Mouse (Mus musculus): ENCODE data around the gene Fam162a. TPM values are rescaled to one million over a fixed set of nuclear protein-coding genes. Genes with fewer than 3 reads are reported as not detected.
"Not testable (repeated sequence)": the region's sequence is repeated elsewhere in the genome, so short reads cannot be mapped to it uniquely, and the experiment has no call there.

Gene Fam162a
- polyA plus RNA-seq, 1 experiment from 2014 or later: 320 TPM

DNA sequence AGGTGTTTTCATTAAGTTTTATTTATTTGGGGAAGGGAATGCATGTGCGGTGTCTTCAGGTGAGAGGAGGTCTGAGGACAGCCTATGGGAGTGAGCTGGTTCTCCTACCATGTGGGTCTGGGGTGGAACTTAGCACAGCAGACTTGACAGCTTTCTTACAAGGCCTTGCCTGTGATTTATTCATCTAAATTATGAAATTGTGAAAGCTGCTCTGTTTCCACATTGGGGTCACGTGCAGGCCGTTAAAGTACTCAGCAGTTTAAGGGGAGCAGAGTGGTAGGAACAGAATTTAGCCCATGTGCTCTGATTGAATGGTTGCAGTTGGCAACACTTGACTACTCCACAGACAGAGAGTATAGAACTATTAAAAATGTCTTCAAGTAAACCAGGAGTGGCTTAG lies 8.5 kb upstream of the Fam162a start:
- ATAC-seq (ENCODE audit: insufficient number of reproducible peaks, insufficient read depth, low FRiP score, low TSS enrichment): no peak
- H3K9me3 ChIP-seq: no peaks in the 10 kb centered on the region
- H3K4me2 ChIP-seq (replicated peaks): no peak overlapping the region
- no peaks in the 10 kb centered on the region for H3K27me3 ChIP-seq
- H3K4me3 ChIP-seq: no peak overlapping the region
- no peak overlapping the region for H3K27ac ChIP-seq
- H3K4me1 ChIP-seq: no peaks in the 10 kb centered on the region
- peaks cover 8% of the 10 kb centered on the region for H3K36me3 ChIP-seq
- H3K9ac ChIP-seq: no peak overlapping the region
- 94% methylated on average over 3 of the region's 3 CpGs for WGBS

DNA sequence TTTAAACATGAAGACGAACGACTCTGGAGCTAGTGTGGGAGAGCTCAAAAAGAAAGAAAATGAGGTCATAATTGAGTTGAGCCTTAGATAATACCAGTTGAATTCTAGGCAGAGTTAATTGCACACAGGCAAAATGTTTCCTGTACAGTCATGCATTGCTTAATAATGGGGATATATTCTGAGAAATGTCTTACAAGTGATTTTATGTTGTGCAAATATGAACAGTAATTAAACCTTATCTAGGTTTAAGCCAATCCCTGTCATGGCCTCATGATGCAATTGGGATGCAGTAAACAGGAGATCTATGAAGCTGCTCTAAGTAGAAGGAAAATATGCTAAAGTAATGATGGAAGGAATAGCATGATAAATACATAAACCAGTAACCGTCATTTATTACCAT lies 3.4 kb upstream of the Fam162a start:
- Histone ChIP-seq H3K4me3 (no peak overlapping the region), H3K9me3 (no peaks in the 10 kb centered on the region), H3K4me2 (replicated peaks) (no peak overlapping the region), H3K27ac (no peak overlapping the region), H3K27me3 (no peaks in the 10 kb centered on the region), H3K36me3 (0 out of 2 replicates have a peak, but pooled peaks cover 4% of the 10 kb centered on the region), H3K9ac (no peak overlapping the region), H3K4me1 (peaks cover 5% of the 10 kb centered on the region)
- WGBS: 88% methylated on average over 3 of the region's 3 CpGs
- ATAC-seq (ENCODE audit: insufficient number of reproducible peaks, insufficient read depth, low FRiP score, low TSS enrichment): no peak

DNA sequence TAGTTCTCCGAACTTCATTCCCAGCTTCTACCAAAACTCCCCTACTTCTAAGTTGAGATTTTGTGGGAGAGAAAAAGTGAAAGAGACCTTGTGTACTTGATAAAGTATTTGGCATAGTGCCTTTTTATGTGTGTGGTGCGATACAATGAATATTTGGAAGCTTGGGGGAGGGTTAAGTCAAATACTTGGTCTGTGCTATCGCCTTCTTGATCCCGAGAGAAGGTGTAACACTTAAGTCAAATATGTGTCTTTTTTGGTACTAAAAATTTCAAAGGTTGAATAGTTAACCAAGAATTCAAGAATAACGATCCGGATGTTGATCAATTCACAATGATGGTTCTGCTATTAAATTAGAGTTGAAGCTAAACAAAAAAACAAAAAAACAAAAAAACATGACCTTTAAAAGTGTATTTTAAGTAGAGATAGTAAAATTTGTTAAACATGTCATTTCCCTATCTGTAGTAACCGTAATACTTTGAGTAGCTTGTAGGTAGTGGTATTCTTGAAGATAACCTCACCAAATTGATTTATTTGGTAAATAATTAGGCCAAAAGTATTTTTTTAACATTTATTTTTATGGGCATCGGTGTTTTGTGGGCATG lies 1.1 kb upstream of the Fam162a start:
- Histone ChIP-seq H3K27ac (peak overlapping the region; percentile 98), H3K4me3 (peak overlapping the region; percentile 77), H3K36me3 (no peaks in the 10 kb centered on the region), H3K9me3 (no peaks in the 10 kb centered on the region), H3K27me3 (no peaks in the 10 kb centered on the region), H3K4me2 (replicated peaks) (peak overlapping the region; percentile 62), H3K9ac (peak overlapping the region; percentile 80), H3K4me1 (peaks cover 10% of the 10 kb centered on the region)
- no peak for ATAC-seq (ENCODE audit: insufficient number of reproducible peaks, insufficient read depth, low FRiP score, low TSS enrichment)
- WGBS: 30% methylated on average over 8 of the region's 8 CpGs

DNA sequence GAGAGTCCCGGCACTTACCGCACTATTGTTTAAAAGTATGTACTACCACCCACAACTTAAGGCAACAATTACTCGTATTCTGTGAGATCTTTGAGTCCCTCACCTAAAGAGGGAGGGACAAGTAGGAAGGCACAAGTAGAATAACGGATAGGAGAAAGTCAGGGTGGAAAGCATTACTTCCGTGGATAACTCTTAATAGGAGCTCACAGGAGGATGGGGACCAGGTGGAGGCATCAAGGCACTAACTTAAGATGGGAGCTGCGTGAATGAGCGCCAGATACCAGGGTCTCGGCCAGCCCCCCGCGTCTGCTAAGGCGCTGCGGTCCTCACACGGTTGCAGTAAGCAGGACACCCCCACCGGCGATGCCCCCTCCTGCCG lies 334 bp downstream of the Fam162a start:
- under 1% methylated on average over 16 of the region's 16 CpGs for WGBS
- Histone ChIP-seq H3K4me1 (peaks cover 10% of the 10 kb centered on the region), H3K36me3 (no peaks in the 10 kb centered on the region), H3K4me3 (peak overlapping the region; percentile 77), H3K4me2 (replicated peaks) (peak overlapping the region; percentile 62), H3K9me3 (no peaks in the 10 kb centered on the region), H3K9ac (peak overlapping the region; percentile 80), H3K27me3 (no peaks in the 10 kb centered on the region), H3K27ac (peak overlapping the region; percentile 98)
- 0 out of 2 replicates have a peak, but pooled peaks have one; percentile 2 for ATAC-seq (ENCODE audit: insufficient number of reproducible peaks, insufficient read depth, low FRiP score, low TSS enrichment)

DNA sequence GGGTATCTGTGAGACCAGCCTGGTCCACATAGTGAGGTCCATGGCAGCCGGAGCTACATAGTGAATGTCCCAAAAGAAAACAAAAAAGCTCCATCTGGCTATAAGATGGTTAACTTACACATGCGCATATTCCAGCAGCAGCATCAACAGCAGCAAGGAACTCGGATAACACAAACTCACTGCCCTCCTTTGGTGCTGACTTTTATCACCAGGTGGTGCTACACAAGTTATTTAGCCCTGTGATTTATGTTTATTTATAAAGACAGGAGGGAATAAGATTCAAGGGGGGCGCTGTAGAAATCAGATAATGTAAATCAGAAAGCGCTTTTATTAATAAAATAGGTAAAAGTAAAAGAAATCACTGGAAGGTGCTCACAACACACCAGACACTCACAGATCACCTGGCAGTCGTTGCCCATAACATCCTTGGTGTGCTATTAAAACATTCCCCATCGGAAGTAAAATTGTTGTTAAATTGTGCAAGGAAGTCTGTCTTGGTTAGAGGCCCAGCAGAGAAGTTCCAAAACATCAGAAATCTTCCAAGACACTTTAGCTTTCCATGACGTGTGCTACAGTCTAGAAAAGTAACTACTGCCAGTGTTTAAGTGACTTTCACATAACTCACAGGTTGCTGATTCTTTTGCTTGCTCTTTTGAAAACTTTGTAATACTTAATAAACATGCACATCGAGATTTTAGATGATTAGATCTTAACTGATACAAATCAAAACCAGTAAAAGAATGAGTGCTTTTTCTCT lies 1.4 kb downstream of the Fam162a start:
- H3K4me2 ChIP-seq (replicated peaks): peak overlapping the region; percentile 62
- no peak for ATAC-seq (ENCODE audit: insufficient number of reproducible peaks, insufficient read depth, low FRiP score, low TSS enrichment)
- H3K4me3 ChIP-seq: peak overlapping the region; percentile 77
- H3K4me1 ChIP-seq: peaks cover 10% of the 10 kb centered on the region
- WGBS: 31% methylated on average over 9 of the region's 9 CpGs
- no peaks in the 10 kb centered on the region for H3K36me3 ChIP-seq
- H3K9ac ChIP-seq: peak overlapping the region; percentile 7; the same call in 1 of the 2 replicates
- H3K9me3 ChIP-seq: no peaks in the 10 kb centered on the region
- no peaks in the 10 kb centered on the region for H3K27me3 ChIP-seq
- H3K27ac ChIP-seq: no peak overlapping the region

DNA sequence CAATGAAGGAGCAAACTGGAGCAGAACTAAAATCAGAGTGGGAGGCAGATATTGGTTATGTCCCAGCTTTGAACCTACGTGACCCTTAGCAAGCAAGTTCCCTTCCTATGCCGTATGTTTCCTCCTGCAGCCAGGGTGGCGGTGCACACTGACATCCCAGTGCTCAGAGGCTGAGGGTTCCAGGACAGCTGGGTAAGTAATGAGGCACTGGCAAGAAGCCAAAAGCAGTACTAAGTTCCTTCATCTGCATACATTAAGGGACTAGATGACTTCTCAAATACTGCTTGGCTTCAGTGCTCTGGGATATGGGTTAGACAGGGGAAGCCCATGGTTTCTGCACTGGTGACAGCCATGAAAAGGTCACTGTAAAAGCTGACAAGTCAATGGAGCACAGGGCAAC lies 3.0 kb downstream of the Fam162a start:
- Histone ChIP-seq H3K4me1 (peaks cover 10% of the 10 kb centered on the region), H3K36me3 (no peaks in the 10 kb centered on the region), H3K27me3 (no peaks in the 10 kb centered on the region), H3K9me3 (no peaks in the 10 kb centered on the region), H3K4me2 (replicated peaks) (no peak overlapping the region), H3K27ac (no peak overlapping the region), H3K4me3 (no peak overlapping the region), H3K9ac (no peak overlapping the region)
- no peak for ATAC-seq (ENCODE audit: insufficient number of reproducible peaks, insufficient read depth, low FRiP score, low TSS enrichment)
- WGBS: 74% methylated on average over 3 of the region's 3 CpGs

DNA sequence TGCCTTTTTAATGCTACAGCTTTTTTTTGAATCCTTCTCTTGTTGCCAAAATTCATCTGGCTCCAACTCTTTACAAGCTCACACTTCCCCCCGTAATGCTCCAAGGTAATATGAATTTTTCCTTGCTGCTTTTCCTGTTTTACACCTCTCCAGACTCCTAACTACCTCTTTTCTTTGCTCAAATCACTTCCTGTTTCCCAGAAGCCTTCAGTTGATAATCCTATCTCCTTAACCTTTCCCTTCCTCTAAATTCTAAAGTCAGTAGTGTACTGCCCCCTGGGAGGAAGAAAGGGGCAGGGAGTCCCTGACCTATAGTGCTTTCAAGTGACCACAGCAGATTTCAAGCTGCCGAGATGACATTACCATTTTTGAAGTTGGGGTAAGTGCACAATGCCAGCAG lies 3.7 kb downstream of the Fam162a start:
- 59% methylated on average over 2 of the region's 2 CpGs for WGBS
- no peak overlapping the region for H3K9ac ChIP-seq
- no peaks in the 10 kb centered on the region for H3K27me3 ChIP-seq
- peaks cover 10% of the 10 kb centered on the region for H3K4me1 ChIP-seq
- ATAC-seq (ENCODE audit: insufficient number of reproducible peaks, insufficient read depth, low FRiP score, low TSS enrichment): no peak
- no peak overlapping the region for H3K27ac ChIP-seq
- no peak overlapping the region for H3K4me3 ChIP-seq
- no peak overlapping the region for H3K4me2 ChIP-seq (replicated peaks)
- H3K36me3 ChIP-seq: no peaks in the 10 kb centered on the region
- no peaks in the 10 kb centered on the region for H3K9me3 ChIP-seq

DNA sequence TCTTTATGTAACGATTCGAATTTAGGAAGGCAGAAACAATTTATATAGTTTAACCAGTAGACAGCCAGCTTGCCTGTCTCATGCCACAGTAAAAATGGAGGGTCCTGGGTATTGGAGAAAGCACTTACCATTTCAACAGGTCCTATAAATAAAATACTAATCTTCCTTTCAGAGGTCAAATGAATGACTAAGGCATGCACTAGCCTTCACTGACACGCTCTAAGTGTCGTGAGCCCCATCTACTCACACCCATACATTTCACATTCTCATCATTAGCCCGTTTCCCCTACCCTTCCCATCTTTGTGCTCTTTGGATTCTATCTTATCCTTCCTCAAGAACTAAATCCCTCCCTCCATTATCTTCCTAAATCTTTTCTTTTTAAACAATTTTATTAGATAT lies 6.5 kb downstream of the Fam162a start:
- no peak for ATAC-seq (ENCODE audit: insufficient number of reproducible peaks, insufficient read depth, low FRiP score, low TSS enrichment)
- Histone ChIP-seq H3K9me3 (no peaks in the 10 kb centered on the region), H3K4me3 (no peak overlapping the region), H3K4me1 (peaks cover 6% of the 10 kb centered on the region), H3K4me2 (replicated peaks) (no peak overlapping the region), H3K27me3 (no peaks in the 10 kb centered on the region), H3K9ac (no peak overlapping the region), H3K36me3 (no peaks in the 10 kb centered on the region), H3K27ac (no peak overlapping the region)
- 85% methylated on average over 5 of the region's 5 CpGs for WGBS

DNA sequence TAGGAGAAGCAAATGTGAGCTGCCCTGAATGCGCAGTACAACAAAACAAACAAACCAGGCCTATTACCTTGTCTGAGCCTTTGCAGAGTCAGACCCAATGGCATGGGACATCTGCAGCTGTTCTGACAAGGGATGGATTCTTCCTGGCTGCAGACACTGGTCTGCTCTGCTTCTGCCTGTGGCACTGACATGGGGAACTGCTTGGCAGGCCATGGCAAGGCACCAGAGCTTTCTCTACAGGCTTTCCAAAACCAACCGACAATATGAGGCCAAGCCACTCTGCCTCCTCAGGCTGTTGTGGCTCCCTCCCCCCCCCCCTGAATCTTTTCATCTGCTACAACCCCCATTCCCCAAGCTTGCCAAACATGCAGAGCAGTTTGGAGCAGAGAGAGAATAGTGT lies 8.1 kb downstream of the Fam162a start:
- no peak overlapping the region for H3K9ac ChIP-seq
- no peak overlapping the region for H3K4me3 ChIP-seq
- H3K36me3 ChIP-seq: no peaks in the 10 kb centered on the region
- H3K4me2 ChIP-seq (replicated peaks): no peak overlapping the region
- H3K4me1 ChIP-seq: no peaks in the 10 kb centered on the region
- no peaks in the 10 kb centered on the region for H3K9me3 ChIP-seq
- 85% methylated on average over 2 of the region's 2 CpGs for WGBS
- H3K27me3 ChIP-seq: no peaks in the 10 kb centered on the region
- no peak overlapping the region for H3K27ac ChIP-seq
- no peak for ATAC-seq (ENCODE audit: insufficient number of reproducible peaks, insufficient read depth, low FRiP score, low TSS enrichment)

DNA sequence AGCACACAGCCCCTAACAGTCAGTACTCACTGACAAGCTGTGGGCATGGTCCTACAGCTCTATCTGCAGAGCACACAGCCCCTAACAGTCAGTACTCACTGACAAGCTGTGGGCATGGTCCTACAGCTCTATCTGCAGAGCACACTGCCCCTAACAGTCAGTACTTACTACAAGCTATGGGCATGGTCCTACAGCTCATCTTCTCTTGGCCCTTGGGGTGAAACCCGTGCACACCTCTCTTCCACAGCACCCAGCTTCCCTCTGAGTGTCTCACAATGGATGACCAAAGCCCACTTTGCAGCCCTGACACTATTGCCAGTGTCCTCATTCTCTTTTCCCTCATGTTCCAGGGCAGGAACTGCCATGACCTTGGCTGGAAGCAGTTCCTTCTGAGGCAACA lies 8.9 kb downstream of the Fam162a start:
- H3K9me3 ChIP-seq; H3K27me3 ChIP-seq; H3K9ac ChIP-seq; H3K4me2 ChIP-seq (replicated peaks); H3K27ac ChIP-seq; ATAC-seq (ENCODE audit: insufficient number of reproducible peaks, insufficient read depth, low FRiP score, low TSS enrichment); H3K4me3 ChIP-seq; H3K36me3 ChIP-seq; H3K4me1 ChIP-seq: not testable (repeated sequence)
- WGBS: 89% methylated on average over 1 of the region's 1 CpGs

DNA sequence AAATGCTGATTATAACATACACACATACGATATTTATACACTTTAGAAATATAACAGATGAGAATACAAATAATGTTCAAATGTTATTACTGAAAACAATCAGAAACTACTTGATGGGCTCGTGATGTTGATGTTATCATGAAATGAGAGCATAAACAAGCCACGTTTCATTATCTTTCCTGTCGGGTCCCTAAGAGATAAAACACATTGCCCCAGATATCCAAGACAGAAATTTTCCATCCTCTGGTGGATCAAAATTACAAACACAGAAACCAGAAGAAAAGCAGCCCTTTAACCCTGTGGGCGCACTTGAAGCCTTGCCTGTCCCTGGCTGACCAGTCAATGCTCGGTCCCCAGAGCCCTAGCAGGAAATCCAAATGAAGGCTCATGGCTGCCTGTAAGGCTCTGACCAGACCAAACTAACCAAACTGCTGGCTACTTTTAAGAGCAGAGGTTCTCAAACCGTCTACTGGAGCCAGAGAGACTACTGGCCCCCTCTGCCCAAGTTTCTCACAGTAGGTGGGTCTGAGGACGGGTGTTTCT lies 13.4 kb downstream of the Fam162a start:
- H3K36me3 ChIP-seq: peaks cover 9% of the 10 kb centered on the region
- no peaks in the 10 kb centered on the region for H3K9me3 ChIP-seq
- no peak overlapping the region for H3K4me2 ChIP-seq (replicated peaks)

DNA sequence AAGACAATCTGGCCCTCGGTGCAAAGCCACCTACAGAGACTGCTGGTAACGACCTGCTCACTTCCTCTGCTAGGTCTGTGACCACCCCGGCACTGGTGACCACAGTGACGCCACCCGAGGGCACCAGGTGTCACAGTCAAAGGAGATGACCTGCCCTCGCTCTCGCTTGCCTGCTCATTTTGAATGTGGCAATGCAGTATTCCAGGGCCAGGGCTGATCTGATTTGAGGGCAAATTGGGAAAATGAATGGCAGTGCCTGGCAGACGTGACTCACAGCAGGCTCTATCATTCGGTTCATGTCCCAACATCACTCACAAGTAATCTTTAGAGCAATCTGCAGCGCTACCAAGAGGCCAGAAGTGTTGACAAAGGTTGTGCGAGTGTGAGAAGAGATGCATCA lies 15.0 kb downstream of the Fam162a start:
- H3K27me3 ChIP-seq: no peaks in the 10 kb centered on the region

More for the DNA sequence above, 13.4 kb downstream of the Fam162a start:
- no peak for ATAC-seq (ENCODE audit: insufficient number of reproducible peaks, insufficient read depth, low FRiP score, low TSS enrichment)
- no peaks in the 10 kb centered on the region for H3K27me3 ChIP-seq
- H3K4me1 ChIP-seq: no peaks in the 10 kb centered on the region
- H3K27ac ChIP-seq: no peak overlapping the region
- WGBS: 76% methylated on average over 8 of the region's 8 CpGs
- H3K9ac ChIP-seq: no peak overlapping the region
- H3K4me3 ChIP-seq: no peak overlapping the region

More for the DNA sequence above, 15.0 kb downstream of the Fam162a start:
- H3K4me1 ChIP-seq: no peaks in the 10 kb centered on the region
- no peak overlapping the region for H3K27ac ChIP-seq
- H3K36me3 ChIP-seq: peaks cover 16% of the 10 kb centered on the region
- no peaks in the 10 kb centered on the region for H3K9me3 ChIP-seq
- no peak overlapping the region for H3K9ac ChIP-seq
- ATAC-seq (ENCODE audit: insufficient number of reproducible peaks, insufficient read depth, low FRiP score, low TSS enrichment): no peak
- H3K4me3 ChIP-seq: no peak overlapping the region
- H3K4me2 ChIP-seq (replicated peaks): no peak overlapping the region
- 88% methylated on average over 11 of the region's 11 CpGs for WGBS
